Mouse (Mus musculus) kidney, embryonic 14.5 days (tissue): ENCODE measurements around the gene Chrna4. TPM values are rescaled to one million over a fixed set of nuclear protein-coding genes. Genes with fewer than 3 reads are reported as not detected.

Experiments
- ATAC-seq: fragments of 200-750 bp; cut with Nextera tagmentation; 2 replicates; pipeline ENCODE4 v1.8.0; 2017; ENCODE audit warnings: moderate number of reproducible peaks, mild to moderate bottlenecking, moderate TSS enrichment, moderate library complexity; ENCODE audit not compliant: low FRiP score, low TSS enrichment
- H3K27ac ChIP-seq: fragments of 300-500 bp; sonication (generic); 2 replicates; pipeline ENCODE4 v1.5.1; 2014; ENCODE audit warnings: low read depth, mild to moderate bottlenecking, low read length, moderate library complexity, mixed read lengths
- H3K27me3 ChIP-seq: fragments of 300-500 bp; sonication (generic); 2 replicates; pipeline ENCODE4 v1.6.1; 2014; ENCODE audit warnings: mild to moderate bottlenecking, low read length; ENCODE audit not compliant: control insufficient read depth, insufficient read depth
- H3K36me3 ChIP-seq: fragments of 300-500 bp; sonication (generic); 2 replicates; pipeline ENCODE4 v1.6.1; 2014; ENCODE audit warnings: low read length, mixed read lengths; ENCODE audit not compliant: control insufficient read depth, insufficient read depth
- H3K4me1 ChIP-seq: fragments of 300-500 bp; sonication (generic); 2 replicates; pipeline ENCODE4 v1.6.1; 2014; ENCODE audit warnings: low read length, mixed read lengths; ENCODE audit not compliant: control insufficient read depth, insufficient read depth
- H3K4me2 ChIP-seq: fragments of 300-500 bp; sonication (generic); replicated peaks from 2 replicates; pipeline ENCODE4 v1.6.1; 2014; ENCODE audit warnings: low read depth, mild to moderate bottlenecking, low read length
- H3K4me3 ChIP-seq: fragments of 300-500 bp; sonication (generic); 2 replicates; pipeline ENCODE4 v1.5.1; 2014; ENCODE audit warnings: mild to moderate bottlenecking, low read length
- H3K9ac ChIP-seq: fragments of 300-500 bp; sonication (generic); 2 replicates; pipeline ENCODE4 v1.6.1; 2014; ENCODE audit warnings: low read depth, mild to moderate bottlenecking, low read length, moderate library complexity
- H3K9me3 ChIP-seq: fragments of 300-500 bp; sonication (generic); 2 replicates; pipeline ENCODE4 v1.6.1; 2016; ENCODE audit warnings: low read length; ENCODE audit not compliant: control insufficient read depth
- WGBS: fragments of 180-500 bp; shearing (Covaris S2); extraction: QIAGEN DNeasy Blood & Tissue Kit; methylation state at CpG from one replicate; pipeline ENCODE4 v1.1.7; 2014; 5-methylcytosine and 5-hydroxymethylcytosine counted together
- polyA plus RNA-seq: library from polyadenylated mRNA; unstranded; fragments of >200 nt; fragmentation: Nextera tagmentation; extraction: Ambion mirVana; gene quantifications from 2 replicates; pipeline ENCODE4 v1.2.1, GENCODE M21; 2014

Gene Chrna4
- polyA plus RNA-seq, 1 experiment from 2014 or later: 3.8 TPM

DNA sequence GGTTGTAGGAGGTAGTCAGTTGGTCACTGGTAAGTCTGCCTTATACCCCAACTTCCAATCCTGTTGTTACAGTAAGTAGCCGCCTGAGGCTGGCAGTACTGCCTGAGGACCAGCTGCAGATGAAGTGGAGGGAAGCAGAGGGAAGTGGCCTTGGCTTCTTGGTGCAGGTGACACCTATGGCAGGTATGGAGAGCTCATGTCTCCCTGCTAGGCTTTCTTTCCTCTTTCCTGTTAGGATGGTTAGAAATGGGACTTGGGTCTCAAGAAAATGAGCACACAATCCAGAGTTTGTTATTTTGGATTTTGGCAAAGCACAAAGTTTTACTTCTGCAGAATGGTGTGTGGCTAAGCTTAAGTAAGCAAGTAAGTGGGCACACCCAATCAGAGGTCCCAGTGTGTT, 54.4 kb downstream of the Chrna4 start:
- ATAC-seq: no peak
- no peaks in the 10 kb centered on the region for H3K9me3 ChIP-seq
- 71% methylated on average over 1 of the region's 1 CpGs for WGBS

GRCm38 (mm10) chr2:180988347-180988913, 54.9 kb downstream of the Chrna4 start:
- H3K27me3 ChIP-seq: no peaks in the 10 kb centered on the region
- no peak overlapping the region for H3K4me3 ChIP-seq
- 75% methylated on average over 3 of the region's 3 CpGs for WGBS
- H3K4me1 ChIP-seq: no peaks in the 10 kb centered on the region
- ATAC-seq: no peak
- no peaks in the 10 kb centered on the region; the same call in 1 of the 2 replicates for H3K36me3 ChIP-seq
- no peaks in the 10 kb centered on the region for H3K9me3 ChIP-seq
- no peak overlapping the region for H3K9ac ChIP-seq
- H3K27ac ChIP-seq: no peak overlapping the region
- H3K4me2 ChIP-seq: no peak overlapping the region

More for the DNA sequence above, 54.4 kb downstream of the Chrna4 start:
- Histone ChIP-seq H3K4me1 (no peaks in the 10 kb centered on the region), H3K27me3 (no peaks in the 10 kb centered on the region), H3K27ac (no peak overlapping the region), H3K36me3 (no peaks in the 10 kb centered on the region), H3K4me3 (no peak overlapping the region), H3K9ac (no peak overlapping the region), H3K4me2 (no peak overlapping the region)

DNA sequence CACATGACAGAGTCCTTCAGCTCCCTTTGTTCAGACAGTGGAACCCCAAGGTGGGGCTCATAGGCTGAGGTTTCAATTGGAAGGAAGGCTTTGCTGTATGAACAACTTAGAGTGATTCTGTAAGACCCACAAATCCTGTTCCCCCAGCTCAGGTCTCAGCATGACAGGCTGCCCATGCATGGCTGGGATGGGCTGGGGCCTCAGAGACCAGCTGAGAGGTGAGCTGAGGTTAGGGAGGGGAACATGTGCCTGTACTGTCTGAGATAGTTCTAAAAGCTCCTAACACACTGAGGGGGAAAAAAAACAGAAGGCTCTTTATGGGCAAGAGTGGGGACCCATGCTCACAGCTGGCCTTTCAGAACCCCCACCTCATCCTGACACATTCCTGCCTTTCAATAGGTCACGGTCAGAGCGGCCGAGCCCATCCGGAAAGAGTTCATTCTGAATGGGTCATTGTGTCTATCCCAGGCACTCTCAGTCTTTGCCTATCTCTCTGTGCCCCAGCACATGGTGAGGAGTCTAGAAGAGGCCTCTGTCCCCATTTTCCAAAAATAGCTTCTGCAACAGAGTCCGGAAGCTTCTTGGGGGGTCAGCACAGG, 55.8 kb downstream of the Chrna4 start:
- Histone ChIP-seq H3K9me3 (no peaks in the 10 kb centered on the region), H3K4me3 (no peak overlapping the region), H3K4me2 (no peak overlapping the region), H3K9ac (no peak overlapping the region), H3K36me3 (peaks cover 4% of the 10 kb centered on the region; the same call in 1 of the 2 replicates), H3K27ac (no peak overlapping the region), H3K4me1 (no peaks in the 10 kb centered on the region), H3K27me3 (no peaks in the 10 kb centered on the region)
- 80% methylated on average over 5 of the region's 5 CpGs for WGBS
- ATAC-seq: no peak

DNA sequence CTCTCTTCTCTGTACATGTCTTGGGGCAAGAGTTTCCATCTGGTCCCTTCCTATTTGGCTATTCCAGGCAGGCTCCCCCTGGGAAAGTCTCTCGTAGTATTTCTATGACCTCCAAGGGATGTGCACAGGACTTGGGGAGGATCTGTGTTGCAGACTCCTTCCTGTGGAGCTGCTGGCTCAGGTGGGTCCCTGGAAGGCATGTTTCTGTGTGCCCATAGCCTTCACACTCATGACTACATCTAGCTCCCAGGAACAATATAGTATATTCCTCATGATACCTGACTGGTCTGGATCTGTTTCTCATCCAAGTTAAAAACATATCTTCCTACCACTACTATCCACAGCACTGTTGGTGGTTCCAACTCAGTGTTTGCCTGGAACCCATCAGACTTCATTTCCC, 56.3 kb downstream of the Chrna4 start:
- WGBS: 81% methylated on average over 1 of the region's 1 CpGs
- no peak overlapping the region for H3K9ac ChIP-seq
- no peaks in the 10 kb centered on the region for H3K9me3 ChIP-seq
- H3K27me3 ChIP-seq: no peaks in the 10 kb centered on the region
- H3K4me3 ChIP-seq: no peak overlapping the region
- H3K4me1 ChIP-seq: no peaks in the 10 kb centered on the region
- no peak for ATAC-seq
- no peak overlapping the region for H3K27ac ChIP-seq
- peaks cover 9% of the 10 kb centered on the region for H3K36me3 ChIP-seq
- H3K4me2 ChIP-seq: no peak overlapping the region

- Histone ChIP-seq H3K9me3 (no peaks in the 10 kb centered on the region), H3K27ac (no peak within 1 kb of the TSS), H3K36me3 (peaks cover 14% of the 10 kb centered on the region), H3K4me3 (no peak within 1 kb of the TSS), H3K4me2 (no peak within 1 kb of the TSS), H3K27me3 (no peaks in the 10 kb centered on the region), H3K4me1 (no peaks in the 10 kb centered on the region), H3K9ac (no peak within 1 kb of the TSS)
- ATAC-seq: no peak
- WGBS: 54% methylated on average over 2 of the region's 2 CpGs
Observed at GRCm38 (mm10) chr2:180986449-180986848, 56.9 kb downstream of the Chrna4 start, which contains the start of gene Col20a1. TSS of gene Col20a1 (plus strand) at chr2:180986535.

- WGBS: 84% methylated on average over 2 of the region's 2 CpGs
- no peak for ATAC-seq
Observed at GRCm38 (mm10) chr2:180985635-180986034, 57.7 kb downstream of the Chrna4 start.

DNA sequence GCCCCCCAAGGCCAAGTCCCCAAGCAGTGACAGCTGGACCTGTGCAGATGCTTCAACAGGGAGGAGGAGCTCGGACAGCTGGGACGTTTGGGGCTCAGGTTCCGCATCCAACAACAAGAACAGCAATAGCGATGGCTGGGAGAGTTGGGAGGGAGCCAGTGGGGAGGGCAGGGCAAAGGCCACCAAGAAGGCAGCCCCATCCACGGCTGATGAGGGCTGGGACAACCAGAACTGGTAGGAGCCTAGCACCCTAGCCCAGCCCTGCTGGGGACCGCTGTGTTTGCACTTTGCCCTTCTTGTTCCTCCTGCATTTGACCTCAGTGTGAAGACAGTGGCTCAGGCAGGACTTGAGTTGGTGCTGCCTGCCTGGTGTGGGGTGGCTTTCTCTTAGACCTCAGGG, 62.2 kb downstream of the Chrna4 start:
- H3K9ac ChIP-seq: no peak overlapping the region
- no peaks in the 10 kb centered on the region for H3K9me3 ChIP-seq
- peaks cover 66% of the 10 kb centered on the region for H3K36me3 ChIP-seq
- no peaks in the 10 kb centered on the region for H3K4me1 ChIP-seq
- H3K27me3 ChIP-seq: no peaks in the 10 kb centered on the region
- H3K27ac ChIP-seq: no peak overlapping the region
- H3K4me2 ChIP-seq: no peak overlapping the region
- 61% methylated on average over 6 of the region's 6 CpGs for WGBS
- no peak overlapping the region for H3K4me3 ChIP-seq
- no peak for ATAC-seq

More at GRCm38 (mm10) chr2:180985635-180986034, 57.7 kb downstream of the Chrna4 start:
- Histone ChIP-seq H3K4me1 (no peaks in the 10 kb centered on the region), H3K4me3 (no peak overlapping the region), H3K36me3 (peaks cover 21% of the 10 kb centered on the region), H3K9ac (no peak overlapping the region), H3K4me2 (no peak overlapping the region), H3K9me3 (no peaks in the 10 kb centered on the region), H3K27ac (no peak overlapping the region), H3K27me3 (no peaks in the 10 kb centered on the region)

Other genes with a start within 250 kb of the Chrna4 start
- gene Ythdf1, start 122.6 kb downstream of the Chrna4 start, polyA plus RNA-seq: 48.7 and 75.4 TPM in 2 replicates
- gene Birc7, start 114.5 kb downstream of the Chrna4 start, polyA plus RNA-seq: not detected in 2 replicates
- 39.0 and 44.1 TPM in 2 replicates for gene Nkain4, start 88.8 kb downstream of the Chrna4 start, polyA plus RNA-seq
- gene Arfgap1, start 76.3 kb downstream of the Chrna4 start, polyA plus RNA-seq: 55.1 and 71.3 TPM in 2 replicates
- 0.21 and 0.50 TPM in 2 replicates for gene Col20a1, start 57.0 kb downstream of the Chrna4 start, polyA plus RNA-seq
- gene Kcnq2, start 91.8 kb upstream of the Chrna4 start, polyA plus RNA-seq: not detected in 2 replicates
- gene Eef1a2, start 113.5 kb upstream of the Chrna4 start, polyA plus RNA-seq: not detected in 2 replicates
- gene Ppdpf, start 143.7 kb upstream of the Chrna4 start, polyA plus RNA-seq: 387 and 477 TPM in 2 replicates
- gene Ptk6, start 159.2 kb upstream of the Chrna4 start, polyA plus RNA-seq: not detected in 2 replicates
- gene Srms, start 169.6 kb upstream of the Chrna4 start, polyA plus RNA-seq: 0.14 and 0.24 TPM in 2 replicates
- 0.58 TPM in 1 of 2 replicates, not detected in the other for gene Fndc11, start 176.5 kb upstream of the Chrna4 start, polyA plus RNA-seq
- 1.3 and 1.4 TPM in 2 replicates for gene Helz2, start 198.5 kb upstream of the Chrna4 start, polyA plus RNA-seq
- 9.4 and 17.9 TPM in 2 replicates for gene Gmeb2, start 244.5 kb upstream of the Chrna4 start, polyA plus RNA-seq